In the genomic region with DNA sequence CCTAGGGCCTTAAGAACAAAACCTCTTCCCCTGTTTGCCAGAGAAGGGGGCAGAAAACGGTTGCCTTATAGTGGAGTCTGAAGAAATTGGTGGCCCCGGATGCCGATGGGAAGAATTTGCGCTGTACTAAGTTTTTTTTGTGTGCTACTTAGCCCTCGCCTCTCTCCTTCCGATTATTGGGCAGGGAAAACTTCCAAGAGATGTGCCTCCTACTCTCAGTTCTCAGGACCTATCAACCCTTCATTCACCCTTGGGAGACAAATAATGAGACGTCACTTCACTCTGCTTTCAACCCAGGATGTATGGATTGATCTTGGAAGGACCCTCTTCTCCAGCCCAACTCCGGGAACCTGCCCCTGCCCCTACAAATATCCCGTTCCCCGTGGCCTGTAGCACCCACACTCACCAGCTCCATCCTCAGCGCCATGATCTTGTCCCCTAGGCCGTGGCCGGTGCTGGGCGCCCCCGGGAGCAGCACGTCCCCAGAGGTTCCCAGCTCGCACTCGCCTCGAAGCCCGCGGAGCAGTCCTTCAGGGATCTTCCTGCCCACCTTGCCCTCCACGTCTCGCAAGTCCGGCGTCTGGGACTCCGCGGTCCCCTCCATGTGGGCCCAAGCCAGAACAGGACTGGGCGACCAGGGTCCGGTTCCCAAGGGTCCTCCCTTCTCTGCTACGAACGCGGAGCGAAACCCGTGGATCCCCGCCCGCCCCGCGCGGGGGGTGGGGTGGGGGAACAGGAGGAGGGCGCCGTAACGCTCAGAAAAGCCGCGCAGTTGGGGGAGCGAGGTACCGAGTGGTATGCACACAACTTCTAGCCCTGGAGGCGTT, we compare ENCODE assay signal across 8 mouse cellular contexts. TPM values are rescaled to one million over a fixed set of nuclear protein-coding genes. Genes with fewer than 3 reads are reported as not detected.
DNase-seq lines count a peak whose midpoint lies in the region; ATAC-seq and TF ChIP-seq lines count a peak whose summit lies in the region.

No protein-coding gene starts in this region.

- H3K36me3 ChIP-seq in intestine, embryonic 15.5 days, result no peaks in the 10 kb centered on the region
- no peaks in the 10 kb centered on the region for H3K36me3 ChIP-seq in limb, embryonic 11.5 days (ENCODE audit: control insufficient read depth, insufficient read depth, low read length)
- no peaks in the 10 kb centered on the region for H3K36me3 ChIP-seq in midbrain, embryonic 12.5 days
- no peaks in the 10 kb centered on the region for H3K36me3 ChIP-seq in small intestine, adult 2 months (ENCODE audit: control insufficient read depth, insufficient read depth, low read length)

- H3K4me2 ChIP-seq in intestine, embryonic 15.5 days (replicated peaks), result peak overlapping the region; percentile 98
- peak overlapping the region; percentile 96 for H3K4me2 ChIP-seq in limb, embryonic 11.5 days (ENCODE audit: low read depth, severe bottlenecking)
- H3K4me2 ChIP-seq in midbrain, embryonic 12.5 days (replicated peaks), result peak overlapping the region; percentile 95

- peak overlapping the region; percentile 56 for H3K4me3 ChIP-seq in intestine, embryonic 15.5 days (replicated peaks)
- H3K4me3 ChIP-seq in limb, embryonic 11.5 days (ENCODE audit: low read depth, low read length), result peak overlapping the region; percentile 69
- peak overlapping the region; percentile 69 for H3K4me3 ChIP-seq in midbrain, embryonic 12.5 days
- peak overlapping the region; percentile 76 for H3K4me3 ChIP-seq in small intestine, adult 2 months (ENCODE audit: low read depth, low read length)

- no peaks in the 10 kb centered on the region for H3K27me3 ChIP-seq in intestine, embryonic 15.5 days (replicated peaks)
- peaks cover 7% of the 10 kb centered on the region; the same call in 1 of the 2 replicates for H3K27me3 ChIP-seq in limb, embryonic 11.5 days (ENCODE audit: control insufficient read depth, insufficient read depth, low read length)
- peaks cover 28% of the 10 kb centered on the region for H3K27me3 ChIP-seq in midbrain, embryonic 12.5 days
- H3K27me3 ChIP-seq in small intestine, adult 2 months (ENCODE audit: control insufficient read depth, insufficient read depth, low read length), result peaks cover 9% of the 10 kb centered on the region; the same call in 1 of the 2 replicates

- TF ChIP-seq CTCF in small intestine, adult 2 months (IDR thresholded peaks at IDR 0.05; ENCODE audit: extremely low read depth, insufficient read length, insufficient replicate concordance, low read depth, low read length), result no peak

- H3K4me1 ChIP-seq in intestine, embryonic 15.5 days (replicated peaks), result peaks cover 7% of the 10 kb centered on the region; the same call in 1 of the 2 replicates
- H3K4me1 ChIP-seq in limb, embryonic 11.5 days (ENCODE audit: control insufficient read depth, insufficient read depth, low read length), result peaks cover 9% of the 10 kb centered on the region; the same call in 1 of the 2 replicates
- H3K4me1 ChIP-seq in midbrain, embryonic 12.5 days, result peaks cover 21% of the 10 kb centered on the region
- peaks cover 5% of the 10 kb centered on the region for H3K4me1 ChIP-seq in small intestine, adult 2 months (ENCODE audit: control insufficient read depth, insufficient read depth, insufficient read length, low read length)

- DNase-seq in layer of hippocampus, adult 11-12 months (ENCODE audit: low spot score), result peak; percentile 63
- no peak for DNase-seq in layer of hippocampus, adult 9-10 months (ENCODE audit: low spot score)
- DNase-seq in embryo, embryonic 10 days (ENCODE audit: low spot score), result peak; percentile 73
- peak; percentile 79 for DNase-seq in limb, embryonic 11.5 days (ENCODE audit: low spot score)

- peak overlapping the region; percentile 59 for H3K9ac ChIP-seq in intestine, embryonic 15.5 days
- peak overlapping the region; percentile 77 for H3K9ac ChIP-seq in limb, embryonic 11.5 days (ENCODE audit: low read length)
- peak overlapping the region; percentile 76 for H3K9ac ChIP-seq in midbrain, embryonic 12.5 days (replicated peaks)

- under 1% methylated on average over 37 of the region's 47 CpGs for WGBS in intestine, embryonic 15.5 days
- under 1% methylated on average over 47 of the region's 47 CpGs for WGBS in limb, embryonic 11.5 days
- under 1% methylated on average over 47 of the region's 47 CpGs for WGBS in midbrain, embryonic 12.5 days
- WGBS in small intestine, adult 2 months, result 2% methylated on average over 46 of the region's 47 CpGs

- no peaks in the 10 kb centered on the region for H3K9me3 ChIP-seq in intestine, embryonic 15.5 days
- no peaks in the 10 kb centered on the region for H3K9me3 ChIP-seq in limb, embryonic 11.5 days (ENCODE audit: control insufficient read depth, low read length)
- H3K9me3 ChIP-seq in midbrain, embryonic 12.5 days, result no peaks in the 10 kb centered on the region

- peak; percentile 65 for ATAC-seq in granulocyte monocyte progenitor cell, adult 5-6 weeks (replicated peaks; ENCODE audit: poor library complexity, severe bottlenecking)
- ATAC-seq in intestine, embryonic 15.5 days, result peak; percentile 82
- ATAC-seq in limb, embryonic 11.5 days (ENCODE audit: insufficient number of reproducible peaks, low FRiP score, low TSS enrichment, low read depth), result peak; percentile 63
- peak; percentile 49 for ATAC-seq in midbrain, embryonic 12.5 days (ENCODE audit: low FRiP score, low read depth)

- no peak for TF ChIP-seq POLR2A in small intestine, adult 2 months (IDR thresholded peaks at IDR 0.05; ENCODE audit: low read depth, low read length)

- no peak overlapping the region for H3K27ac ChIP-seq in intestine, embryonic 15.5 days
- no peak overlapping the region for H3K27ac ChIP-seq in limb, embryonic 11.5 days (replicated peaks; ENCODE audit: low read depth, low read length)
- H3K27ac ChIP-seq in midbrain, embryonic 12.5 days (replicated peaks), result no peak overlapping the region
- no peak overlapping the region for H3K27ac ChIP-seq in small intestine, adult 2 months (ENCODE audit: insufficient read depth, low read depth, low read length)

RNA-seq across cellular contexts. Expression of a gene that starts 7.0 kb away (rescaled TPM):
- not detected in 2 replicates for total RNA-seq in granulocyte monocyte progenitor cell, adult 5-6 weeks (2014; fragmentation: Nextera tagmentation)
- total RNA-seq in granulocyte monocyte progenitor cell, adult 5-6 weeks (2017), result not detected in 2 replicates
- polyA plus RNA-seq in intestine, embryonic 15.5 days (2015; fragmentation: Nextera tagmentation; extraction: Ambion mirVana), result 1.5 and 1.6 TPM in 2 replicates
- 2.0 and 2.4 TPM in 2 replicates for polyA plus RNA-seq in limb, embryonic 11.5 days (2014; fragmentation: Nextera tagmentation; extraction: Ambion mirVana)
- 1.8 and 1.9 TPM in 2 replicates for polyA plus RNA-seq in midbrain, embryonic 12.5 days (2016; fragmentation: Nextera tagmentation; extraction: Ambion mirVana)
- polyA plus RNA-seq in small intestine, adult 2 months (2012; rRNA removed), result 0.85 and 1.4 TPM in 2 replicates

RNA-seq across cellular contexts. Expression of a gene that starts 20.5 kb away (rescaled TPM):
- total RNA-seq in granulocyte monocyte progenitor cell, adult 5-6 weeks (2014; fragmentation: Nextera tagmentation), result 13.8 and 18.3 TPM in 2 replicates
- total RNA-seq in granulocyte monocyte progenitor cell, adult 5-6 weeks (2017), result 17.1 and 17.5 TPM in 2 replicates
- polyA plus RNA-seq in intestine, embryonic 15.5 days (2015; fragmentation: Nextera tagmentation; extraction: Ambion mirVana), result 45.8 and 48.0 TPM in 2 replicates
- polyA plus RNA-seq in limb, embryonic 11.5 days (2014; fragmentation: Nextera tagmentation; extraction: Ambion mirVana), result 57.0 and 62.4 TPM in 2 replicates
- polyA plus RNA-seq in midbrain, embryonic 12.5 days (2016; fragmentation: Nextera tagmentation; extraction: Ambion mirVana), result 60.9 and 67.9 TPM in 2 replicates
- polyA plus RNA-seq in small intestine, adult 2 months (2012; rRNA removed), result 8.3 and 10.5 TPM in 2 replicates

RNA-seq across cellular contexts. Expression of a gene that starts 20.6 kb away (rescaled TPM):
- 37.5 and 43.3 TPM in 2 replicates for total RNA-seq in granulocyte monocyte progenitor cell, adult 5-6 weeks (2014; fragmentation: Nextera tagmentation)
- 27.9 and 34.9 TPM in 2 replicates for total RNA-seq in granulocyte monocyte progenitor cell, adult 5-6 weeks (2017)
- 26.7 and 27.1 TPM in 2 replicates for polyA plus RNA-seq in intestine, embryonic 15.5 days (2015; fragmentation: Nextera tagmentation; extraction: Ambion mirVana)
- polyA plus RNA-seq in limb, embryonic 11.5 days (2014; fragmentation: Nextera tagmentation; extraction: Ambion mirVana), result 66.0 and 69.8 TPM in 2 replicates
- 44.8 and 46.5 TPM in 2 replicates for polyA plus RNA-seq in midbrain, embryonic 12.5 days (2016; fragmentation: Nextera tagmentation; extraction: Ambion mirVana)
- 0.76 and 1.5 TPM in 2 replicates for polyA plus RNA-seq in small intestine, adult 2 months (2012; rRNA removed)

RNA-seq across cellular contexts. Expression of a gene that starts 23.3 kb away (rescaled TPM):
- total RNA-seq in granulocyte monocyte progenitor cell, adult 5-6 weeks (2014; fragmentation: Nextera tagmentation), result not detected in 2 replicates
- not detected in 2 replicates for total RNA-seq in granulocyte monocyte progenitor cell, adult 5-6 weeks (2017)
- 35.7 and 43.6 TPM in 2 replicates for polyA plus RNA-seq in intestine, embryonic 15.5 days (2015; fragmentation: Nextera tagmentation; extraction: Ambion mirVana)
- 0.17 TPM in 1 of 2 replicates, not detected in the other for polyA plus RNA-seq in limb, embryonic 11.5 days (2014; fragmentation: Nextera tagmentation; extraction: Ambion mirVana)
- 0.09 TPM in 1 of 2 replicates, not detected in the other for polyA plus RNA-seq in midbrain, embryonic 12.5 days (2016; fragmentation: Nextera tagmentation; extraction: Ambion mirVana)
- 30.5 and 34.8 TPM in 2 replicates for polyA plus RNA-seq in small intestine, adult 2 months (2012; rRNA removed)

RNA-seq across cellular contexts. Expression of a gene that starts 29.1 kb away (rescaled TPM):
- not detected in 2 replicates for total RNA-seq in granulocyte monocyte progenitor cell, adult 5-6 weeks (2014; fragmentation: Nextera tagmentation)
- not detected in 2 replicates for total RNA-seq in granulocyte monocyte progenitor cell, adult 5-6 weeks (2017)
- not detected in 2 replicates for polyA plus RNA-seq in intestine, embryonic 15.5 days (2015; fragmentation: Nextera tagmentation; extraction: Ambion mirVana)
- polyA plus RNA-seq in limb, embryonic 11.5 days (2014; fragmentation: Nextera tagmentation; extraction: Ambion mirVana), result not detected in 2 replicates
- not detected in 2 replicates for polyA plus RNA-seq in midbrain, embryonic 12.5 days (2016; fragmentation: Nextera tagmentation; extraction: Ambion mirVana)
- not detected in 2 replicates for polyA plus RNA-seq in small intestine, adult 2 months (2012; rRNA removed)

Comparison
In these comparisons a context has a peak if more than half of its experiments do, and no peak if none do; other contexts are left out.
1. RNA of a gene that starts 20.6 kb away (polyA plus RNA-seq): 66.0 to 69.8 TPM in limb, embryonic 11.5 days, 44.8 to 46.5 TPM in midbrain, embryonic 12.5 days and 26.7 to 27.1 TPM in intestine, embryonic 15.5 days; 0.76 to 1.5 TPM in small intestine, adult 2 months; every median in the first group is over 10 times any median in the second.
2. Peak in every context shown above with its lines, with median percentiles within 50 percentile points of each other: ATAC-seq, H3K4me2 ChIP-seq, H3K4me3 ChIP-seq and H3K9ac ChIP-seq.